Mouse (Mus musculus) stomach, postnatal 0 days (tissue): Measurements from ENCODE around the gene Phc1. TPM values are rescaled to one million over a fixed set of nuclear protein-coding genes. Genes with fewer than 3 reads are reported as not detected.
"Not testable (repeated sequence)": the region's sequence is repeated elsewhere in the genome, so short reads cannot be mapped to it uniquely, and the experiment has no call there.

Experiments
- ATAC-seq: fragments of 200-750 bp; cut with Nextera tagmentation; 2 replicates; pipeline ENCODE4 v1.8.0; 2017; ENCODE audit not compliant: low FRiP score, low TSS enrichment
- DNase-seq: peaks from one replicate; pipeline ENCODE4 v3.0.0-alpha.2; 2016; ENCODE audit warnings: low spot score
- H3K27ac ChIP-seq: fragments of 300-500 bp; sonication (generic); replicated peaks from 2 replicates; pipeline ENCODE4 v1.5.1; 2014; ENCODE audit warnings: mild to moderate bottlenecking, control low read depth
- H3K27me3 ChIP-seq: fragments of 300-500 bp; sonication (generic); 2 replicates; pipeline ENCODE4 v1.6.1; 2014; ENCODE audit warnings: low read length; ENCODE audit not compliant: control insufficient read depth, insufficient read depth
- H3K36me3 ChIP-seq: fragments of 300-500 bp; sonication (generic); 2 replicates; pipeline ENCODE4 v1.6.1; 2014; ENCODE audit warnings: low read length, mixed read lengths; ENCODE audit not compliant: control insufficient read depth, insufficient read depth
- H3K4me1 ChIP-seq: fragments of 300-500 bp; sonication (generic); replicated peaks from 2 replicates; pipeline ENCODE4 v1.6.1; 2014; ENCODE audit warnings: antibody characterized with exemption; ENCODE audit not compliant: control insufficient read depth, insufficient read depth
- H3K4me2 ChIP-seq: fragments of 300-500 bp; sonication (generic); replicated peaks from 2 replicates; pipeline ENCODE4 v1.6.1; 2014; ENCODE audit warnings: low read depth, mild to moderate bottlenecking, control low read depth, moderate library complexity
- H3K4me3 ChIP-seq: fragments of 300-500 bp; sonication (generic); 2 replicates; pipeline ENCODE4 v1.5.1; 2014; ENCODE audit warnings: low read depth, low read length, control low read depth
- H3K9ac ChIP-seq: fragments of 300-500 bp; sonication (generic); 2 replicates; pipeline ENCODE4 v1.6.1; 2014; ENCODE audit warnings: mild to moderate bottlenecking, low read length, control low read depth, mixed read lengths
- H3K9me3 ChIP-seq: fragments of 300-500 bp; sonication (generic); 2 replicates; pipeline ENCODE4 v1.6.1; 2016; ENCODE audit warnings: low read length; ENCODE audit not compliant: control insufficient read depth
- CTCF ChIP-seq: IDR thresholded peaks from 2 replicates; pipeline ENCODE4 v1.5.1; 2016; ENCODE audit warnings: antibody characterized with exemption, low read depth, mild to moderate bottlenecking, moderate library complexity
- EP300 ChIP-seq: optimal IDR thresholded peaks from 2 replicates; pipeline ENCODE3; 2016; ENCODE audit warnings: antibody characterized with exemption
- WGBS: fragments of 180-500 bp; shearing (Covaris S2); extraction: QIAGEN DNeasy Blood & Tissue Kit; methylation state at CpG from one replicate; pipeline ENCODE4 v1.1.7; 2014; 5-methylcytosine and 5-hydroxymethylcytosine counted together
- polyA plus RNA-seq: library from polyadenylated mRNA; unstranded; fragments of >200 nt; fragmentation: Nextera tagmentation; extraction: Ambion mirVana; gene quantifications from 2 replicates; pipeline ENCODE4 v1.2.1, GENCODE M21; 2015

The Phc1 gene
- polyA plus RNA-seq, 1 experiment from 2014 or later = 5.3 TPM

GRCm38 (mm10) chr6:122355909-122356308, 15.5 kb upstream of the Phc1 start:
- Histone ChIP-seq H3K4me1 (no peaks in the 10 kb centered on the region), H3K4me3 (no peak overlapping the region), H3K9me3 (no peaks in the 10 kb centered on the region), H3K27me3 (no peaks in the 10 kb centered on the region), H3K36me3 (no peaks in the 10 kb centered on the region), H3K9ac (no peak overlapping the region), H3K27ac (no peak overlapping the region), H3K4me2 (no peak overlapping the region)
- TF ChIP-seq EP300 = no peak
- no peak for TF ChIP-seq CTCF
- ATAC-seq (no peak), DNase-seq (no peak)
- 55% methylated on average over 9 of the region's 9 CpGs for WGBS

GRCm38 (mm10) chr6:122347326-122347725, 7.0 kb upstream of the Phc1 start:
- H3K4me2 ChIP-seq, H3K36me3 ChIP-seq, ATAC-seq, H3K9me3 ChIP-seq, H3K27ac ChIP-seq, DNase-seq, H3K4me3 ChIP-seq, H3K27me3 ChIP-seq, H3K4me1 ChIP-seq, H3K9ac ChIP-seq: not testable (repeated sequence)
- 44% methylated on average over 1 of the region's 1 CpGs for WGBS

GRCm38 (mm10) chr6:122346399-122346798, 6.0 kb upstream of the Phc1 start:
- ATAC-seq = no peak
- Histone ChIP-seq H3K9ac (no peak overlapping the region), H3K9me3 (no peaks in the 10 kb centered on the region), H3K4me2 (no peak overlapping the region), H3K36me3 (no peaks in the 10 kb centered on the region), H3K4me3 (no peak overlapping the region), H3K27ac (no peak overlapping the region), H3K27me3 (no peaks in the 10 kb centered on the region), H3K4me1 (no peaks in the 10 kb centered on the region)
- TF ChIP-seq CTCF (no peak), EP300 (no peak)
- 72% methylated on average over 7 of the region's 7 CpGs for WGBS
- no peak for DNase-seq

- Histone ChIP-seq H3K27ac (no peak overlapping the region), H3K4me2 (no peak overlapping the region), H3K36me3 (no peaks in the 10 kb centered on the region), H3K4me1 (no peaks in the 10 kb centered on the region), H3K9ac (no peak overlapping the region), H3K27me3 (no peaks in the 10 kb centered on the region), H3K9me3 (no peaks in the 10 kb centered on the region), H3K4me3 (no peak overlapping the region)
- DNase-seq (no peak), ATAC-seq (no peak)
- WGBS = 71% methylated on average over 6 of the region's 6 CpGs
- TF ChIP-seq EP300 = no peak
- TF ChIP-seq CTCF = no peak
These were observed 5.4 kb upstream of the Phc1 start for GRCm38 (mm10) chr6:122345731-122346130.

DNA sequence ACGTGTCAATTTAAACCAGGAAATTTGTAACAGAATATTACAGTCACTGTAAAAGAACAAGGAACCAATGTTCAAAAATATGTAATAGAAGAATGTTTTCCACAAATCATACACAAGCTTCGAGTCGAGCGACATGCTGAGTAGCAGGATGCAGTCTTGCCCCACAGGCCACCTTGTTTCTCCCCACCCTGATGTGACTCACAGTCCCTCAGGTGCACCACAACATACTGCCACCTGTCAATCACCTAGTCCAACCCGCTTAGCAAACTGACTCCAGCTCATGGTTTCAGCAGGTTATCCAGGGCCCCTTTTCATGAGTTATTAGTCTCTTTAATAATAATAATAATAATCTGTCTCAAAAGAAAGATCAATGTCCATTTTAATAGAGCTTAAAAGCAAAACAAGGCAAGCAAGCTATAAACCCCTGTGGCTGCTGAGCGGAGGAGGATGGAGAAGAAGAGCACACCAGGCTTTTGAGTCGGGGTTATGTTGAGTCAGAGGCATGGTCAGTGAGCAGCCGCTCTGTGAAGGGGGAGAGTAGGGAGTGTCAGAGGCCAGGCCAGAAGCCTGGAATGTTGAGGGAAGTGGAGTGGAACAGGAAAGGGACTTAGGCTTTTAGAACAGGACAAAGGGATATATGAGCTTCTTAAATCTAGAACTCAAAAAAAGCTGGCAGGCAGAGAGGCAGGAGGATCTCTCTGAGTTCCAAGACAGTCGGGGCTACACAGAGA, 4.2 kb upstream of the Phc1 start:
- Histone ChIP-seq H3K4me2 (no peak overlapping the region), H3K27me3 (no peaks in the 10 kb centered on the region), H3K9ac (no peak overlapping the region), H3K36me3 (no peaks in the 10 kb centered on the region), H3K9me3 (no peaks in the 10 kb centered on the region), H3K4me3 (no peak overlapping the region), H3K27ac (peak overlapping the region; percentile 58), H3K4me1 (no peaks in the 10 kb centered on the region)
- WGBS = 33% methylated on average over 9 of the region's 9 CpGs
- peak; percentile 53 for DNase-seq
- peak; percentile 74 for ATAC-seq
- no peak for TF ChIP-seq EP300
- no peak for TF ChIP-seq CTCF

- TF ChIP-seq EP300 = no peak
- no peak for TF ChIP-seq CTCF
- Histone ChIP-seq H3K9ac (no peak overlapping the region), H3K4me1 (no peaks in the 10 kb centered on the region), H3K36me3 (no peaks in the 10 kb centered on the region), H3K4me2 (no peak overlapping the region), H3K27me3 (no peaks in the 10 kb centered on the region), H3K9me3 (no peaks in the 10 kb centered on the region), H3K4me3 (no peak overlapping the region), H3K27ac (peak overlapping the region; percentile 56)
- 14% methylated on average over 10 of the region's 10 CpGs for WGBS
- peak; percentile 72 for ATAC-seq
- DNase-seq = peak; percentile 41
These were observed 3.4 kb upstream of the Phc1 start for GRCm38 (mm10) chr6:122343719-122344118.
